Mouse (Mus musculus) ES-Bruce4 (cell line): Measurements from ENCODE around the gene Catsperz.

Source experiments
- CTCF ChIP-seq: IDR thresholded peaks from one replicate; pipeline ENCODE4 v1.8.1; 2011; ENCODE audit warnings: low read depth, low read length
- POLR2A ChIP-seq: IDR thresholded peaks from one replicate; pipeline ENCODE4 v1.8.1; 2011; ENCODE audit warnings: low read length; ENCODE audit not compliant: insufficient read depth

DNA sequence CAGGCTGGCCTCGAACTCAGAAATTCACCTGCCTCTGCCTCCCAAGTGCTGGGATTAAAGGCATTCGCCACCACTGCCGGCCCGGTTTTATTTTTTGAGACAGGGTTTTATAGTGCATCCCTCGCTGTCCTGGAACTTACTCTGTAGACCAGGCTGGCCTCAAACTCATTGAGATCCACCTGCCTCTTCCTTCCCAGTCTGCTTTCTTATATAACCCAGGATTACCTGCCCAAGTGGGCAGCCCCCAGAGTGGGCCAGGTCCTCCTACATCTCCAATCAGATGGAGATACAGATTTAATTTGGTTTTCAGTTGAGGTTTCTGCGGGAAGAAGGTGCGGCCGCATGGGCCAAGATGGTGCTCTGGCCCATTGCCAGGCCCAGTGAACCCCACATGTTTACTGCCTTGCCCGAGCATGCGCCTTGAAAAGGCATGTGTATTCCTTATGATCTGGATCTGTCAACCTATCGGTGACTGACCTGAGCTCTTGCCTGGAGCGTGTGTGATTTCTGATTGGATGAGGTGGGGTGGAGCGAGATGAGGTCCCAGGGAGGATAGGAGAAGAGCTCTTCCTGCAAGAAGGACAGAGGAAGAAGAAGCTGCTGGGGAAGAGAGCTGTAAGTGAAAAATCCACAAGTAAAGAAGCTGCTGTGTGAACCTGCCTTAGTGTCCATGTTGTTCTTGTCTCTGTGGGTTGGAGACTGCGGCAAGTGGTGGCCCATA, 31.3 kb downstream of the Catsperz start:
- TF ChIP-seq CTCF, result no peak
- no peak for TF ChIP-seq POLR2A
